Mouse (Mus musculus): Measurements from ENCODE around the gene Map2k4. TPM values are rescaled to one million over a fixed set of nuclear protein-coding genes. Genes with fewer than 3 reads are reported as not detected.

Gene Map2k4
- polyA plus RNA-seq, 1 experiment = 18.4 TPM

GRCm38 (mm10) chr11:65729623-65730217 is 58.4 kb downstream of the Map2k4 start:
- H3K4me3 ChIP-seq (replicated peaks; ENCODE audit: extremely low read depth, low read depth, low read length) = no peak overlapping the region
- DNase-seq = no peak
- H3K4me1 ChIP-seq (ENCODE audit: control insufficient read depth, insufficient read depth, low read length) = no peaks in the 10 kb centered on the region
- TF ChIP-seq POLR2A (IDR thresholded peaks at IDR 0.05; ENCODE audit: borderline replicate concordance, extremely low read depth, low read depth, low read length) = no peak
- TF ChIP-seq CTCF (IDR thresholded peaks at IDR 0.05; ENCODE audit: insufficient read depth, low read length) = no peak
- 90% methylated on average over 6 of the region's 6 CpGs for WGBS

GRCm38 (mm10) chr11:65728906-65729305 is 59.2 kb downstream of the Map2k4 start:
- 88% methylated on average over 4 of the region's 4 CpGs for WGBS
- H3K4me3 ChIP-seq (replicated peaks; ENCODE audit: extremely low read depth, low read depth, low read length) = no peak overlapping the region
- DNase-seq = no peak
- no peak for TF ChIP-seq CTCF (IDR thresholded peaks at IDR 0.05; ENCODE audit: insufficient read depth, low read length)
- no peak for TF ChIP-seq POLR2A (IDR thresholded peaks at IDR 0.05; ENCODE audit: borderline replicate concordance, extremely low read depth, low read depth, low read length)
- H3K4me1 ChIP-seq (ENCODE audit: control insufficient read depth, insufficient read depth, low read length) = no peaks in the 10 kb centered on the region

- no peak for TF ChIP-seq CTCF (IDR thresholded peaks at IDR 0.05; ENCODE audit: insufficient read depth, low read length)
- no peak for DNase-seq
- 85% methylated on average over 2 of the region's 2 CpGs for WGBS
- Histone ChIP-seq H3K4me1 (ENCODE audit: control insufficient read depth, insufficient read depth, low read length) (peaks cover 3% of the 10 kb centered on the region), H3K4me3 (replicated peaks; ENCODE audit: extremely low read depth, low read depth, low read length) (no peak overlapping the region)
Observed at GRCm38 (mm10) chr11:65723715-65724114, 64.4 kb downstream of the Map2k4 start.

GRCm38 (mm10) chr11:65721615-65722014 is 66.5 kb downstream of the Map2k4 start:
- 77% methylated on average over 3 of the region's 3 CpGs for WGBS
- Histone ChIP-seq H3K4me1 (ENCODE audit: control insufficient read depth, insufficient read depth, low read length) (peaks cover 3% of the 10 kb centered on the region), H3K4me3 (replicated peaks; ENCODE audit: extremely low read depth, low read depth, low read length) (no peak overlapping the region)
- no peak for DNase-seq
- TF ChIP-seq POLR2A (IDR thresholded peaks at IDR 0.05; ENCODE audit: borderline replicate concordance, extremely low read depth, low read depth, low read length) = no peak
- TF ChIP-seq CTCF (IDR thresholded peaks at IDR 0.05; ENCODE audit: insufficient read depth, low read length) = no peak

GRCm38 (mm10) chr11:65719960-65720359 is 68.1 kb downstream of the Map2k4 start:
- 39% methylated on average over 1 of the region's 1 CpGs for WGBS
- no peak for TF ChIP-seq CTCF (IDR thresholded peaks at IDR 0.05; ENCODE audit: insufficient read depth, low read length)
- no peak for TF ChIP-seq POLR2A (IDR thresholded peaks at IDR 0.05; ENCODE audit: borderline replicate concordance, extremely low read depth, low read depth, low read length)
- DNase-seq = no peak
- H3K4me1 ChIP-seq (ENCODE audit: control insufficient read depth, insufficient read depth, low read length) = peaks cover 3% of the 10 kb centered on the region
- no peak overlapping the region for H3K4me3 ChIP-seq (replicated peaks; ENCODE audit: extremely low read depth, low read depth, low read length)

- DNase-seq = no peak
- 67% methylated on average over 4 of the region's 4 CpGs for WGBS
- no peak overlapping the region for H3K4me3 ChIP-seq (replicated peaks; ENCODE audit: extremely low read depth, low read depth, low read length)
- TF ChIP-seq POLR2A (IDR thresholded peaks at IDR 0.05; ENCODE audit: borderline replicate concordance, extremely low read depth, low read depth, low read length) (no peak), CTCF (IDR thresholded peaks at IDR 0.05; ENCODE audit: insufficient read depth, low read length) (no peak)
- no peaks in the 10 kb centered on the region for H3K4me1 ChIP-seq (ENCODE audit: control insufficient read depth, insufficient read depth, low read length)
Observed at GRCm38 (mm10) chr11:65713830-65714229, 74.3 kb downstream of the Map2k4 start.

GRCm38 (mm10) chr11:65712754-65713306 is 75.3 kb downstream of the Map2k4 start:
- 85% methylated on average over 6 of the region's 6 CpGs for WGBS
- TF ChIP-seq POLR2A (IDR thresholded peaks at IDR 0.05; ENCODE audit: borderline replicate concordance, extremely low read depth, low read depth, low read length) = no peak
- TF ChIP-seq CTCF (IDR thresholded peaks at IDR 0.05; ENCODE audit: insufficient read depth, low read length) = no peak
- Histone ChIP-seq H3K4me1 (ENCODE audit: control insufficient read depth, insufficient read depth, low read length) (no peaks in the 10 kb centered on the region), H3K4me3 (replicated peaks; ENCODE audit: extremely low read depth, low read depth, low read length) (no peak overlapping the region)
- DNase-seq = no peak

GRCm38 (mm10) chr11:65706784-65707183 is 81.3 kb downstream of the Map2k4 start:
- Histone ChIP-seq H3K4me1 (ENCODE audit: control insufficient read depth, insufficient read depth, low read length) (no peaks in the 10 kb centered on the region), H3K4me3 (replicated peaks; ENCODE audit: extremely low read depth, low read depth, low read length) (no peak overlapping the region)
- 96% methylated on average over 4 of the region's 4 CpGs for WGBS
- DNase-seq = no peak
- TF ChIP-seq POLR2A (IDR thresholded peaks at IDR 0.05; ENCODE audit: borderline replicate concordance, extremely low read depth, low read depth, low read length) (no peak), CTCF (IDR thresholded peaks at IDR 0.05; ENCODE audit: insufficient read depth, low read length) (no peak)

- no peak for TF ChIP-seq POLR2A (IDR thresholded peaks at IDR 0.05; ENCODE audit: borderline replicate concordance, extremely low read depth, low read depth, low read length)
- no peak for TF ChIP-seq CTCF (IDR thresholded peaks at IDR 0.05; ENCODE audit: insufficient read depth, low read length)
- DNase-seq = no peak
Observed at GRCm38 (mm10) chr11:65706176-65706575, 81.9 kb downstream of the Map2k4 start.

GRCm38 (mm10) chr11:65704861-65705260 is 83.2 kb downstream of the Map2k4 start:
- DNase-seq = no peak
- TF ChIP-seq CTCF (IDR thresholded peaks at IDR 0.05; ENCODE audit: insufficient read depth, low read length) (no peak), POLR2A (IDR thresholded peaks at IDR 0.05; ENCODE audit: borderline replicate concordance, extremely low read depth, low read depth, low read length) (no peak)
- Histone ChIP-seq H3K4me3 (replicated peaks; ENCODE audit: extremely low read depth, low read depth, low read length) (no peak overlapping the region), H3K4me1 (ENCODE audit: control insufficient read depth, insufficient read depth, low read length) (no peaks in the 10 kb centered on the region)
- WGBS = 71% methylated on average over 4 of the region's 4 CpGs

More at GRCm38 (mm10) chr11:65706176-65706575, 81.9 kb downstream of the Map2k4 start:
- WGBS = 64% methylated on average over 2 of the region's 2 CpGs
- Histone ChIP-seq H3K4me3 (replicated peaks; ENCODE audit: extremely low read depth, low read depth, low read length) (no peak overlapping the region), H3K4me1 (ENCODE audit: control insufficient read depth, insufficient read depth, low read length) (no peaks in the 10 kb centered on the region)

Data from lung, adult 2 months (tissue).